Mouse (Mus musculus) heart, embryonic 16.5 days (tissue): ENCODE data around the gene Galns. TPM values are rescaled to one million over a fixed set of nuclear protein-coding genes. Genes with fewer than 3 reads are reported as not detected.
A peak's percentile ranks its signal among the peaks of the same experiment; 100 is the strongest.

Source experiments
- ATAC-seq: fragments of 200-750 bp; cut with Nextera tagmentation; replicated peaks from 2 replicates; pipeline ENCODE4 v1.8.0; 2017; ENCODE audit warnings: moderate number of reproducible peaks; ENCODE audit not compliant: insufficient read depth, low FRiP score; ENCODE audit errors: extremely low read depth
- H3K27ac ChIP-seq: fragments of 300-500 bp; sonication (generic); 2 replicates; pipeline ENCODE4 v1.5.1; 2014; ENCODE audit warnings: mild to moderate bottlenecking, low read length, control low read depth, moderate library complexity
- H3K27me3 ChIP-seq: fragments of 300-500 bp; sonication (generic); 2 replicates; pipeline ENCODE4 v1.6.1; 2014; ENCODE audit warnings: low read length, mixed read lengths; ENCODE audit not compliant: control insufficient read depth, insufficient read depth
- H3K36me3 ChIP-seq: fragments of 300-500 bp; sonication (generic); 2 replicates; pipeline ENCODE4 v1.6.1; 2014; ENCODE audit not compliant: control insufficient read depth, insufficient read depth
- H3K4me1 ChIP-seq: fragments of 300-500 bp; sonication (generic); 2 replicates; pipeline ENCODE4 v1.6.1; 2014; ENCODE audit warnings: low read length, mixed read lengths; ENCODE audit not compliant: control insufficient read depth, insufficient read depth
- H3K4me2 ChIP-seq: fragments of 300-500 bp; sonication (generic); 2 replicates; pipeline ENCODE4 v1.6.1; 2014; ENCODE audit warnings: low read depth, mild to moderate bottlenecking, control low read depth, low read length
- H3K4me3 ChIP-seq: fragments of 300-500 bp; sonication (generic); 2 replicates; pipeline ENCODE4 v1.5.1; 2014; ENCODE audit warnings: mild to moderate bottlenecking, control low read depth, low read length
- H3K9ac ChIP-seq: fragments of 300-500 bp; sonication (generic); 2 replicates; pipeline ENCODE4 v1.6.1; 2014; ENCODE audit warnings: low read length, control low read depth
- H3K9me3 ChIP-seq: fragments of 300-500 bp; sonication (generic); replicated peaks from 2 replicates; pipeline ENCODE4 v1.6.1; 2016; ENCODE audit warnings: low read length; ENCODE audit not compliant: control insufficient read depth
- WGBS: fragments of 180-500 bp; shearing (Covaris S2); extraction: QIAGEN DNeasy Blood & Tissue Kit; methylation state at CpG from one replicate; pipeline ENCODE4 v1.1.7; 2014; 5-methylcytosine and 5-hydroxymethylcytosine counted together
- polyA plus RNA-seq: library from polyadenylated mRNA; unstranded; fragments of >200 nt; fragmentation: Nextera tagmentation; extraction: Ambion mirVana; gene quantifications from 2 replicates; pipeline ENCODE4 v1.2.1, GENCODE M21; 2015

The Galns gene
- polyA plus RNA-seq, 1 experiment from 2014 or later, result 10.4 TPM

- Histone ChIP-seq H3K4me3 (no peak overlapping the region), H3K36me3 (no peaks in the 10 kb centered on the region), H3K9me3 (no peaks in the 10 kb centered on the region), H3K27ac (no peak overlapping the region), H3K9ac (no peak overlapping the region), H3K27me3 (no peaks in the 10 kb centered on the region), H3K4me2 (no peak overlapping the region), H3K4me1 (no peaks in the 10 kb centered on the region)
- WGBS, result 72% methylated on average over 7 of the region's 7 CpGs
- ATAC-seq, result no peak
These were observed 25.1 kb downstream of the Galns start for GRCm38 (mm10) chr8:122586171-122586570.

- WGBS, result 47% methylated on average over 14 of the region's 14 CpGs
- no peak overlapping the region for H3K4me3 ChIP-seq
- H3K9me3 ChIP-seq, result no peaks in the 10 kb centered on the region
- H3K27ac ChIP-seq, result no peak overlapping the region
- no peak overlapping the region for H3K9ac ChIP-seq
- H3K36me3 ChIP-seq, result no peaks in the 10 kb centered on the region
- H3K27me3 ChIP-seq, result no peaks in the 10 kb centered on the region
- no peaks in the 10 kb centered on the region for H3K4me1 ChIP-seq
- no peak for ATAC-seq
- H3K4me2 ChIP-seq, result no peak overlapping the region
These were observed 25.8 kb downstream of the Galns start for GRCm38 (mm10) chr8:122585411-122585891.

GRCm38 (mm10) chr8:122584981-122585380 is 26.3 kb downstream of the Galns start:
- Histone ChIP-seq H3K27ac (no peak overlapping the region), H3K36me3 (no peaks in the 10 kb centered on the region), H3K9me3 (no peaks in the 10 kb centered on the region), H3K9ac (no peak overlapping the region), H3K27me3 (no peaks in the 10 kb centered on the region), H3K4me1 (no peaks in the 10 kb centered on the region), H3K4me3 (no peak overlapping the region), H3K4me2 (no peak overlapping the region)
- ATAC-seq, result no peak
- WGBS, result 81% methylated on average over 9 of the region's 9 CpGs

GRCm38 (mm10) chr8:122580926-122581325 is 30.3 kb downstream of the Galns start:
- Histone ChIP-seq H3K4me3 (no peak overlapping the region), H3K4me2 (no peak overlapping the region), H3K9me3 (no peaks in the 10 kb centered on the region), H3K27ac (no peak overlapping the region), H3K9ac (no peak overlapping the region), H3K4me1 (peaks cover 12% of the 10 kb centered on the region), H3K36me3 (no peaks in the 10 kb centered on the region), H3K27me3 (no peaks in the 10 kb centered on the region)
- ATAC-seq, result no peak
- WGBS, result 53% methylated on average over 15 of the region's 15 CpGs

- ATAC-seq, result no peak
- H3K4me2 ChIP-seq, result no peak overlapping the region
- no peaks in the 10 kb centered on the region for H3K36me3 ChIP-seq
- peaks cover 29% of the 10 kb centered on the region for H3K4me1 ChIP-seq
- H3K27ac ChIP-seq, result no peak overlapping the region
- no peaks in the 10 kb centered on the region for H3K27me3 ChIP-seq
- no peaks in the 10 kb centered on the region for H3K9me3 ChIP-seq
- 31% methylated on average over 7 of the region's 7 CpGs for WGBS
- H3K4me3 ChIP-seq, result no peak overlapping the region
- H3K9ac ChIP-seq, result peak overlapping the region; percentile 21; the same call in 1 of the 2 replicates
These were observed 32.1 kb downstream of the Galns start for GRCm38 (mm10) chr8:122579196-122579595.

GRCm38 (mm10) chr8:122577116-122577515 is 34.1 kb downstream of the Galns start:
- no peaks in the 10 kb centered on the region for H3K9me3 ChIP-seq
- no peak overlapping the region for H3K27ac ChIP-seq
- 42% methylated on average over 10 of the region's 10 CpGs for WGBS
- H3K27me3 ChIP-seq, result no peaks in the 10 kb centered on the region
- H3K9ac ChIP-seq, result no peak overlapping the region
- peak overlapping the region; percentile 84 for H3K4me2 ChIP-seq
- peak overlapping the region; percentile 72 for H3K4me3 ChIP-seq
- H3K4me1 ChIP-seq, result peaks cover 29% of the 10 kb centered on the region
- ATAC-seq, result no peak
- H3K36me3 ChIP-seq, result peaks cover 8% of the 10 kb centered on the region

GRCm38 (mm10) chr8:122576648-122577022 is 34.6 kb downstream of the Galns start, which contains the start of gene Aprt:
Gene Aprt (minus strand): TSS chr8:122576909.
- Histone ChIP-seq H3K27ac (peak within 1 kb of the TSS; percentile 54), H3K4me2 (peak within 1 kb of the TSS; percentile 84), H3K36me3 (peaks cover 12% of the 10 kb centered on the region), H3K4me1 (peaks cover 29% of the 10 kb centered on the region), H3K9ac (peak within 1 kb of the TSS; percentile 82), H3K9me3 (no peaks in the 10 kb centered on the region), H3K4me3 (peak within 1 kb of the TSS; percentile 72), H3K27me3 (no peaks in the 10 kb centered on the region)
- peak; percentile 90 for ATAC-seq
- WGBS, result under 1% methylated on average over 39 of the region's 39 CpGs

GRCm38 (mm10) chr8:122575735-122576647 is 35.3 kb downstream of the Galns start:
- peaks cover 29% of the 10 kb centered on the region for H3K4me1 ChIP-seq
- H3K27ac ChIP-seq, result peak overlapping the region; percentile 54
- H3K27me3 ChIP-seq, result no peaks in the 10 kb centered on the region
- H3K4me2 ChIP-seq, result peak overlapping the region; percentile 84
- 19% methylated on average over 21 of the region's 21 CpGs for WGBS
- no peaks in the 10 kb centered on the region for H3K9me3 ChIP-seq
- peak overlapping the region; percentile 72 for H3K4me3 ChIP-seq
- H3K9ac ChIP-seq, result peak overlapping the region; percentile 82
- H3K36me3 ChIP-seq, result peaks cover 18% of the 10 kb centered on the region
- no peak; the same call in 1 of the 2 replicates for ATAC-seq

GRCm38 (mm10) chr8:122575286-122575685 is 36.0 kb downstream of the Galns start:
- Histone ChIP-seq H3K4me2 (peak overlapping the region; percentile 84), H3K9ac (0 out of 2 replicates have a peak overlapping the region, but pooled peaks have one; percentile 1), H3K4me1 (peaks cover 29% of the 10 kb centered on the region), H3K27me3 (no peaks in the 10 kb centered on the region), H3K36me3 (peaks cover 23% of the 10 kb centered on the region), H3K4me3 (peak overlapping the region; percentile 72), H3K27ac (peak overlapping the region; percentile 38), H3K9me3 (no peaks in the 10 kb centered on the region)
- ATAC-seq, result no peak
- 61% methylated on average over 8 of the region's 8 CpGs for WGBS
